8 mouse cellular contexts compared by ENCODE assay signal in genomic region chr1:189927644-189928043, GRCm38 (mm10). TPM values are rescaled to one million over a fixed set of nuclear protein-coding genes. Genes with fewer than 3 reads are reported as not detected.
A peak's percentile ranks its signal among the peaks of the same experiment; 100 is the strongest.
DNase-seq lines count a peak whose midpoint lies in the region; ATAC-seq and TF ChIP-seq lines count a peak whose summit lies in the region.

No protein-coding gene starts in this region.

- H3K27ac ChIP-seq in forebrain, embryonic 10.5 days = peak overlapping the region; percentile 66; the same call in 1 of the 2 replicates
- no peak overlapping the region for H3K27ac ChIP-seq in midbrain, embryonic 13.5 days

- H3K4me1 ChIP-seq in forebrain, embryonic 10.5 days = peaks cover 25% of the 10 kb centered on the region
- H3K4me1 ChIP-seq in midbrain, embryonic 13.5 days (replicated peaks) = peaks cover 17% of the 10 kb centered on the region

- peak; percentile 94 for ATAC-seq in CD4-positive, CD25-positive, alpha-beta regulatory T cell, adult 4 months
- 0 out of 2 replicates have a peak, but pooled peaks have one; percentile 69 for ATAC-seq in midbrain, embryonic 13.5 days

- no peaks in the 10 kb centered on the region for H3K36me3 ChIP-seq in forebrain, embryonic 10.5 days (replicated peaks)
- no peaks in the 10 kb centered on the region for H3K36me3 ChIP-seq in midbrain, embryonic 13.5 days

- no peak overlapping the region for H3K4me2 ChIP-seq in midbrain, embryonic 13.5 days (replicated peaks)

- intact Hi-C loops in left cerebral cortex, postnatal 4 days (cut with DNase I) = no loop called here

- TF ChIP-seq CTCF in brain, embryonic 14.5 days (IDR thresholded peaks at IDR 0.05; ENCODE audit: borderline replicate concordance, extremely low read depth, insufficient read depth, insufficient read length) = peak; percentile 82

- DNase-seq in 3T3-L1 (ENCODE audit: low read depth, low spot score) = peak; percentile 71
- peak; percentile 82 for DNase-seq in brain, embryonic 14.5 days (ENCODE audit: low read depth)
- DNase-seq in forebrain, embryonic 10.5 days (ENCODE audit: extremely low spot score, low spot score) = peak; percentile 61
- DNase-seq in heart, postnatal 4 days = peak; percentile 80
- DNase-seq in left cerebral cortex, postnatal 4 days = peak; percentile 59
- peak; percentile 32 for DNase-seq in yolk sac, embryonic 10.5 days (ENCODE audit: low spot score)

- H3K4me3 ChIP-seq in forebrain, embryonic 10.5 days = no peak overlapping the region
- H3K4me3 ChIP-seq in midbrain, embryonic 13.5 days (replicated peaks) = no peak overlapping the region

- WGBS in forebrain, embryonic 10.5 days = 13% methylated on average over 6 of the region's 6 CpGs
- 6% methylated on average over 6 of the region's 6 CpGs for WGBS in midbrain, embryonic 13.5 days

- H3K9me3 ChIP-seq in forebrain, embryonic 10.5 days = no peaks in the 10 kb centered on the region
- no peaks in the 10 kb centered on the region for H3K9me3 ChIP-seq in midbrain, embryonic 13.5 days

- peaks cover 45% of the 10 kb centered on the region for H3K27me3 ChIP-seq in forebrain, embryonic 10.5 days (ENCODE audit: poor library complexity, severe bottlenecking)
- peaks cover 13% of the 10 kb centered on the region for H3K27me3 ChIP-seq in midbrain, embryonic 13.5 days

- no peak for TF ChIP-seq POLR2A in brain, embryonic 14.5 days (IDR thresholded peaks at IDR 0.05; ENCODE audit: borderline replicate concordance, extremely low read depth, insufficient read depth, insufficient read length, poor library complexity, severe bottlenecking)

- no peak overlapping the region for H3K9ac ChIP-seq in midbrain, embryonic 13.5 days (replicated peaks)

RNA-seq across cellular contexts. Expression of gene Smyd2, which starts 5.5 kb away (rescaled TPM):
- 1 to 10 TPM; 6.7 to 8.9 TPM for polyA plus RNA-seq in CD4-positive, CD25-positive, alpha-beta regulatory T cell, adult 4 months (2017; shearing (Covaris generic))
- 70.1 and 84.7 TPM in 2 replicates for polyA plus RNA-seq in brain, embryonic 14.5 days (2012; rRNA removed)
- 57.5 and 59.0 TPM in 2 replicates for polyA plus RNA-seq in forebrain, embryonic 10.5 days (2016; fragmentation: Nextera tagmentation; extraction: Ambion mirVana)
- 100 to 1,000 TPM; 192 to 202 TPM for total RNA-seq in heart, postnatal 4 days (2021)
- 100 to 1,000 TPM; 120 to 128 TPM for total RNA-seq in left cerebral cortex, postnatal 4 days (2021)
- polyA plus RNA-seq in midbrain, embryonic 13.5 days (2015; fragmentation: Nextera tagmentation; extraction: Ambion mirVana) = 44.2 and 45.0 TPM in 2 replicates

Comparison
In these comparisons a context has a peak if more than half of its experiments do, and no peak if none do; other contexts are left out.
1. DNase-seq: peak in every context shown above with its lines; median percentile 82 in brain, embryonic 14.5 days; 80 in heart, postnatal 4 days; 71 in 3T3-L1; 61 in forebrain, embryonic 10.5 days; 59 in left cerebral cortex, postnatal 4 days; 32 in yolk sac, embryonic 10.5 days.